Mouse (Mus musculus) erythroblast, adult 5-6 weeks (primary cell): ENCODE measurements around the gene Prc1. TPM values are rescaled to one million over a fixed set of nuclear protein-coding genes. Genes with fewer than 3 reads are reported as not detected.

Source experiments
- ATAC-seq: replicated peaks from 2 replicates; pipeline ENCODE4 v1.8.0; 2016; ENCODE audit warnings: moderate number of reproducible peaks, mild to moderate bottlenecking, moderate TSS enrichment, inconsistent platforms; ENCODE audit not compliant: poor library complexity, low FRiP score, severe bottlenecking
- total RNA-seq, 2 experiments: library from RNA; stranded (forward) in 1 of 2; stranded (reverse) in 1 of 2; fragments of 150-400 nt in 1 of 2; fragments of 200-764, 138-1000 nt in 1 of 2; gene quantifications; 2 replicates each; pipeline versions ENCODE4 v1.2.3 to v1.2.4; 2015 to 2017; ENCODE audit warnings: low replicate concordance in 2 of 2

The Prc1 gene
- total RNA-seq, 2 experiments from 2014 or later: 74.7 to 188 TPM

DNA sequence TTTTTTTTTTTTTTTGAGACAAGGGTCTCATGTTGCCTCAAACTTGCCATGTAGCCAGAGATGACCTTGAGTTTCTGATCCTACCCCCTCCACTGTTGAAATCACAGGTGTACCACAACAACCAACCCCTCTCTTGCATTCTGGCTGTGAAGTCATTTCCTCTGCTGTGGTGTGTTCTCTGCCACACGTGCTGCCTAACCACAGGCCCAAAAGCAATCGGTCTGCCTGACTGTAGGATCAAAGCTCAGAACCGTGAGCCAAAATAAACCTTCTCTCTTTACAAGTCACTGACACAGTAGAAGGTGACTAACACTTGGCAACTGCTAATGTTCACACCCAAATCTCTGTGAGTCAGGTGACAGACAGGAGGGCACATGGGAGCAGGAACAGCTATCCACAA, 66.2 kb downstream of the Prc1 start:
- no peak for ATAC-seq

DNA sequence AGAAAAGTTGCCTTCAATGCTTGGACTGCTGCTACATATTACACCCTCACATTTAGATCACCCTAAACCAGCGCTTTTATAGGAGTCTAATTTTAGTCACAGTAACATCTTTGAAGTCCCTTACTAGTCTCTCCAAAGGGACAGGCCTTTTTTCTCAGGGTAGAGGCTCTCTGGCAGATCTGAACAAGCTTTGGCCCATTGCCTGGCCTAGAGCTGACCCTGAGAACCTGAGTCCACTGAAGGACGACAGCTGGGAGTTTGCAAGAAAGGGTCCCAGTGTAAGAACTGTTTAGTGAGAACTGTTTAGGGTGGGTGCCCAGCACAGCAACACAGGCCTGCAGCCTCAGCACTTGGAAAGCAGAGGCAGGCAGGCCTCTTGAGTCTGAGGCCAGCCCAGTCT, 71.5 kb downstream of the Prc1 start:
- no peak for ATAC-seq

Other genes with a start within 250 kb of the Prc1 start
- 20.3 and 31.3 TPM in 2 replicates for gene Idh2, start 179.1 kb upstream of the Prc1 start, total RNA-seq (2015; ENCODE audit: low replicate concordance)
- 17.6 and 24.5 TPM in 2 replicates for gene Idh2, start 179.1 kb upstream of the Prc1 start, total RNA-seq (2017; ENCODE audit: low replicate concordance)
- 19.9 and 22.1 TPM in 2 replicates for gene Sema4b, start 107.6 kb upstream of the Prc1 start, total RNA-seq (2015; ENCODE audit: low replicate concordance)
- 33.7 and 49.8 TPM in 2 replicates for gene Sema4b, start 107.6 kb upstream of the Prc1 start, total RNA-seq (2017; ENCODE audit: low replicate concordance)
- gene Cib1, start 61.6 kb upstream of the Prc1 start, total RNA-seq (2015; ENCODE audit: low replicate concordance): 21.3 and 41.8 TPM in 2 replicates
- 29.8 and 37.1 TPM in 2 replicates for gene Cib1, start 61.6 kb upstream of the Prc1 start, total RNA-seq (2017; ENCODE audit: low replicate concordance)
- gene Gdpgp1, start 61.6 kb upstream of the Prc1 start, total RNA-seq (2015; ENCODE audit: low replicate concordance): 0.77 TPM in 1 of 2 replicates, not detected in the other
- 0.94 and 2.0 TPM in 2 replicates for gene Gdpgp1, start 61.6 kb upstream of the Prc1 start, total RNA-seq (2017; ENCODE audit: low replicate concordance)
- gene Ttll13, start 48.1 kb upstream of the Prc1 start, total RNA-seq (2015; ENCODE audit: low replicate concordance): not detected in 2 replicates
- gene Ttll13, start 48.1 kb upstream of the Prc1 start, total RNA-seq (2017; ENCODE audit: low replicate concordance): 1.5 TPM in 1 of 2 replicates, not detected in the other
- 5.2 and 7.7 TPM in 2 replicates for gene Ngrn, start 33.2 kb upstream of the Prc1 start, total RNA-seq (2015; ENCODE audit: low replicate concordance)
- 5.6 and 9.9 TPM in 2 replicates for gene Ngrn, start 33.2 kb upstream of the Prc1 start, total RNA-seq (2017; ENCODE audit: low replicate concordance)
- gene Vps33b, start 24.8 kb upstream of the Prc1 start, total RNA-seq (2015; ENCODE audit: low replicate concordance): 3.8 and 12.7 TPM in 2 replicates
- gene Vps33b, start 24.8 kb upstream of the Prc1 start, total RNA-seq (2017; ENCODE audit: low replicate concordance): 4.9 and 7.5 TPM in 2 replicates
- gene Rccd1, start 30.0 kb downstream of the Prc1 start, total RNA-seq (2015; ENCODE audit: low replicate concordance): 2.5 and 18.8 TPM in 2 replicates
- gene Rccd1, start 30.0 kb downstream of the Prc1 start, total RNA-seq (2017; ENCODE audit: low replicate concordance): 0.98 and 4.4 TPM in 2 replicates
- gene Unc45a, start 46.6 kb downstream of the Prc1 start, total RNA-seq (2015; ENCODE audit: low replicate concordance): 1.5 and 4.2 TPM in 2 replicates
- 4.2 and 4.8 TPM in 2 replicates for gene Unc45a, start 46.6 kb downstream of the Prc1 start, total RNA-seq (2017; ENCODE audit: low replicate concordance)
- gene Hddc3, start 48.7 kb downstream of the Prc1 start, total RNA-seq (2015; ENCODE audit: low replicate concordance): 2.3 TPM in 1 of 2 replicates, not detected in the other
- 2.6 TPM in 2 replicates for gene Hddc3, start 48.7 kb downstream of the Prc1 start, total RNA-seq (2017; ENCODE audit: low replicate concordance)
- 3.6 and 7.5 TPM in 2 replicates for gene Man2a2, start 76.9 kb downstream of the Prc1 start, total RNA-seq (2015; ENCODE audit: low replicate concordance)
- gene Man2a2, start 76.9 kb downstream of the Prc1 start, total RNA-seq (2017; ENCODE audit: low replicate concordance): 4.5 and 6.6 TPM in 2 replicates
- 56.5 and 60.0 TPM in 2 replicates for gene Fes, start 93.5 kb downstream of the Prc1 start, total RNA-seq (2015; ENCODE audit: low replicate concordance)
- 24.4 and 31.2 TPM in 2 replicates for gene Fes, start 93.5 kb downstream of the Prc1 start, total RNA-seq (2017; ENCODE audit: low replicate concordance)
- gene Furin, start 111.0 kb downstream of the Prc1 start, total RNA-seq (2015; ENCODE audit: low replicate concordance): 23.0 and 23.1 TPM in 2 replicates
- 29.1 and 33.5 TPM in 2 replicates for gene Furin, start 111.0 kb downstream of the Prc1 start, total RNA-seq (2017; ENCODE audit: low replicate concordance)
- 53.5 and 82.0 TPM in 2 replicates for gene Blm, start 240.7 kb downstream of the Prc1 start, total RNA-seq (2015; ENCODE audit: low replicate concordance)
- 52.8 and 54.9 TPM in 2 replicates for gene Blm, start 240.7 kb downstream of the Prc1 start, total RNA-seq (2017; ENCODE audit: low replicate concordance)